Mouse (Mus musculus) lung, embryonic 16.5 days (tissue): ENCODE measurements around the gene Wscd2. TPM values are rescaled to one million over a fixed set of nuclear protein-coding genes. Genes with fewer than 3 reads are reported as not detected.
A peak's percentile ranks its signal among the peaks of the same experiment; 100 is the strongest.

Experiments
- ATAC-seq: fragments of 200-750 bp; cut with Nextera tagmentation; 2 replicates; pipeline ENCODE4 v1.8.0; 2017; ENCODE audit warnings: low read depth, mild to moderate bottlenecking, moderate library complexity
- H3K27ac ChIP-seq: fragments of 300-500 bp; sonication (generic); 2 replicates; pipeline ENCODE4 v1.5.1; 2014; ENCODE audit warnings: mild to moderate bottlenecking, control low read depth, low read length
- H3K27me3 ChIP-seq: fragments of 300-500 bp; sonication (generic); 2 replicates; pipeline ENCODE4 v1.6.1; 2014; ENCODE audit warnings: low read depth, low read length, mixed read lengths; ENCODE audit not compliant: control insufficient read depth, insufficient read depth
- H3K36me3 ChIP-seq: fragments of 300-500 bp; sonication (generic); 2 replicates; pipeline ENCODE4 v1.6.1; 2014; ENCODE audit warnings: low read length; ENCODE audit not compliant: control insufficient read depth, insufficient read depth
- H3K4me1 ChIP-seq: fragments of 300-500 bp; sonication (generic); replicated peaks from 2 replicates; pipeline ENCODE4 v1.6.1; 2014; ENCODE audit warnings: low read length, mixed read lengths; ENCODE audit not compliant: control insufficient read depth, insufficient read depth
- H3K4me2 ChIP-seq: fragments of 300-500 bp; sonication (generic); 2 replicates; pipeline ENCODE4 v1.6.1; 2014; ENCODE audit warnings: low read depth, low read length, control low read depth
- H3K4me3 ChIP-seq: fragments of 300-500 bp; sonication (generic); 2 replicates; pipeline ENCODE4 v1.5.1; 2014; ENCODE audit warnings: mild to moderate bottlenecking, low read length, control low read depth
- H3K9ac ChIP-seq: fragments of 300-500 bp; sonication (generic); 2 replicates; pipeline ENCODE4 v1.6.1; 2014; ENCODE audit warnings: low read length, control low read depth
- H3K9me3 ChIP-seq: fragments of 300-500 bp; sonication (generic); 2 replicates; pipeline ENCODE4 v1.6.1; 2016; ENCODE audit warnings: low read length; ENCODE audit not compliant: control insufficient read depth
- WGBS: fragments of 180-500 bp; shearing (Covaris S2); extraction: QIAGEN DNeasy Blood & Tissue Kit; methylation state at CpG from one replicate; pipeline ENCODE4 v1.1.7; 2014; 5-methylcytosine and 5-hydroxymethylcytosine counted together
- polyA plus RNA-seq: library from polyadenylated mRNA; unstranded; fragments of >200 nt; fragmentation: Nextera tagmentation; extraction: Ambion mirVana; gene quantifications from 2 replicates; pipeline ENCODE4 v1.2.1, GENCODE M21; 2015

Wscd2 gene
- polyA plus RNA-seq, result 4.5 and 4.8 TPM in 2 replicates

DNA sequence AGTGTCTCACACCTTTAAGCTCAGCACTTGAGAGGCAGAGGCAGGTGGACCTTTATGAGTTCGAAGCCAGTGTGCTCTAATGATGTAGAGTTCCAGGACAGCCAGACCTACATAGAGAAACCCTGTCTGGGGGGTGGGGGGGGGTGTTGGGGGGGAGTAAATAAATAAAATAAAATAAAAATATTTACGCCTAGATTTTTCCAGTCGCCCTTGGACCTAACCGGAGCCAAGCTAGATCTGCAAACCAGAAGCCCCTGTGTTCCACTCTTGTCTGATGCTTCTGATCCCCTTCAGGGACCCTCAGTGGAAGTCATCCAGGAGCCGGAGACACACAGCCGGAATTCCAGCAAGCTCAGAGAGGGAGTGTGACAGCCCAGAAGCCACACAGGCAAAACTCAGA, at the start of gene Wscd2:
Wscd2 (plus strand) TSS at position 301 of the 400 bp plus-strand sequence.
- Histone ChIP-seq H3K27ac (peak within 1 kb of the TSS; percentile 44), H3K9me3 (no peaks in the 10 kb centered on the region; the same call in 1 of the 2 replicates), H3K36me3 (no peaks in the 10 kb centered on the region), H3K27me3 (peaks cover 29% of the 10 kb centered on the region), H3K4me2 (peak within 1 kb of the TSS; percentile 74), H3K4me3 (peak within 1 kb of the TSS; percentile 53), H3K9ac (peak within 1 kb of the TSS; percentile 64), H3K4me1 (peaks cover 8% of the 10 kb centered on the region; the same call in 1 of the 2 replicates)
- WGBS, result 57% methylated on average over 6 of the region's 6 CpGs
- no peak for ATAC-seq

DNA sequence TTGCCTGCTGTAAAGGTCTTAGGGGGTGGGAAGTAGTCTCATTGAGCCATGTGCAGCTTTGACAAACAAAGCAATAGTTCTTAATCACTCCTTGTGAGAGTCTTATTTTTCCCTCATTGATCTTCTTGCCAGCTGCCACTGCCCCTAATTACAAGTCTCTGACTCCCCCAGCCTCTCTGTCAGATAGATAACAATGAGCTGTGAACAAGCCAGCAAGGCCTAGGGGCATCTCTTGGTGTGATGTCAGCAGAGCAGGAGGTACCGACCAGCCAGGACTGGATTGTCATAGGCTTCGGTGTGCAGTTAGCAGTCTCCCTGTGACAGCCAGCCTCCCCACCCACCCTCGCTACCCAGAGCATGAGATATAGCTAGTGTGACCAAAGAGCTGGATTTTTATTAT, 48.0 kb upstream of the Wscd2 start:
- 58% methylated on average over 3 of the region's 3 CpGs for WGBS
- Histone ChIP-seq H3K4me2 (no peak overlapping the region), H3K27me3 (no peaks in the 10 kb centered on the region), H3K4me1 (no peaks in the 10 kb centered on the region), H3K36me3 (no peaks in the 10 kb centered on the region), H3K9me3 (no peaks in the 10 kb centered on the region), H3K27ac (no peak overlapping the region), H3K4me3 (no peak overlapping the region), H3K9ac (no peak overlapping the region)
- no peak for ATAC-seq

- WGBS, result 65% methylated on average over 9 of the region's 9 CpGs
- no peak for ATAC-seq
- Histone ChIP-seq H3K9ac (no peak overlapping the region), H3K27ac (no peak overlapping the region), H3K4me2 (no peak overlapping the region), H3K4me3 (no peak overlapping the region), H3K9me3 (0 out of 2 replicates have a peak, but pooled peaks cover 4% of the 10 kb centered on the region), H3K4me1 (no peaks in the 10 kb centered on the region), H3K27me3 (no peaks in the 10 kb centered on the region), H3K36me3 (no peaks in the 10 kb centered on the region)
These were observed 42.0 kb upstream of the Wscd2 start for GRCm38 (mm10) chr5:113448023-113448734.

DNA sequence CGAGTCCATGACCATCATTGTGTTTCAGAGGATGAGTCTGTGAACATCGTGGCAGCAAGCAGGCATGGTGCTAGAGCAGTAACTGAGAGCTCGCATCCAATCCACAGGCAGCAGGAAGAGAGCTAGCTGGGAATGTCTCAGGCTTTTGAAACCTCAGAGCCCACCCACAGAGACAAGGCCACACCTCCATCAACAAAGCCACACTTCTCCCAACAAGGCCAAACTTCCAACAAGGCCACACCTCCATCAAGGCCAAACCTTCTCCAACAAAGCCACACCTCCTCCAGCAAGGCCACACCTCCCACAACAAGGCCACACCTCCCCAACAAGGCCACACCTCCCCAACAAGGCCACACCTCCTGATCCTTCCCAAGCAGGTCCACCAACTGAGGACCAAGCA, 40.8 kb upstream of the Wscd2 start:
- no peak for ATAC-seq
- no peak overlapping the region for H3K27ac ChIP-seq
- 79% methylated on average over 3 of the region's 3 CpGs for whole genome bisulfite sequencing

DNA sequence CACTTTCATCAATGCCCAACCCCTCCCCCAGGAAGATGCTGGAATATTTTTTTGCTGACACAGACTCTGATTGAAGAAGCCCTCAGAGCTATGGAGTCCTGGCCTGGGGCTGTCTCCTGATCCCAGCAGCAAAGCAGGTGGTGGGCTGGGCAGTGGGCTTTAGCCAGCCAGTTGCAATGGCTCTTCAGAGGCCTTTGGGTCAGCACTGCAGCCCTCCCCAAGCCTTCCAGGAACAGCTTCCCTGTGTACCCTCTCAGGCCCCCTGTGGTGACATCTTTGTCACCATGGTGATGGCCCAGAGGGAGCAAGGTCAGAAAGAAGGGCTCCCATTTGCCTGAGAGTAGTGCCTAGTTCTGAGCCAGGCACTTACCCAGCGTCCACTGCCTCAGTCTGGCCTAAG, 37.4 kb upstream of the Wscd2 start:
- WGBS, result 0% methylated on average over 1 of the region's 1 CpGs
- Histone ChIP-seq H3K9me3 (0 out of 2 replicates have a peak, but pooled peaks cover 4% of the 10 kb centered on the region), H3K9ac (no peak overlapping the region), H3K4me3 (no peak overlapping the region), H3K4me1 (no peaks in the 10 kb centered on the region), H3K27ac (no peak overlapping the region), H3K36me3 (no peaks in the 10 kb centered on the region), H3K4me2 (no peak overlapping the region), H3K27me3 (no peaks in the 10 kb centered on the region)
- ATAC-seq, result no peak

More for the DNA sequence above, 40.8 kb upstream of the Wscd2 start:
- 0 out of 2 replicates have a peak, but pooled peaks cover 4% of the 10 kb centered on the region for H3K9me3 ChIP-seq
- no peaks in the 10 kb centered on the region for H3K4me1 ChIP-seq
- no peak overlapping the region for H3K4me2 ChIP-seq
- no peaks in the 10 kb centered on the region for H3K36me3 ChIP-seq
- H3K4me3 ChIP-seq, result no peak overlapping the region
- no peak overlapping the region for H3K9ac ChIP-seq
- no peaks in the 10 kb centered on the region for H3K27me3 ChIP-seq

GRCm38 (mm10) chr5:113453356-113453755, 36.8 kb upstream of the Wscd2 start:
- H3K9me3 ChIP-seq, result 0 out of 2 replicates have a peak, but pooled peaks cover 4% of the 10 kb centered on the region
- H3K27ac ChIP-seq, result no peak overlapping the region
- no peak overlapping the region for H3K4me3 ChIP-seq
- no peaks in the 10 kb centered on the region for H3K4me1 ChIP-seq
- no peak for ATAC-seq
- no peak overlapping the region for H3K4me2 ChIP-seq
- WGBS, result 6% methylated on average over 4 of the region's 4 CpGs
- no peak overlapping the region for H3K9ac ChIP-seq
- no peaks in the 10 kb centered on the region for H3K27me3 ChIP-seq
- no peaks in the 10 kb centered on the region for H3K36me3 ChIP-seq

GRCm38 (mm10) chr5:113456020-113456419, 34.1 kb upstream of the Wscd2 start:
- WGBS, result 84% methylated on average over 10 of the region's 10 CpGs
- Histone ChIP-seq H3K4me3 (no peak overlapping the region), H3K9ac (no peak overlapping the region), H3K27ac (no peak overlapping the region), H3K4me2 (no peak overlapping the region), H3K36me3 (no peaks in the 10 kb centered on the region), H3K9me3 (no peaks in the 10 kb centered on the region), H3K27me3 (peaks cover 8% of the 10 kb centered on the region), H3K4me1 (no peaks in the 10 kb centered on the region)
- ATAC-seq, result no peak

DNA sequence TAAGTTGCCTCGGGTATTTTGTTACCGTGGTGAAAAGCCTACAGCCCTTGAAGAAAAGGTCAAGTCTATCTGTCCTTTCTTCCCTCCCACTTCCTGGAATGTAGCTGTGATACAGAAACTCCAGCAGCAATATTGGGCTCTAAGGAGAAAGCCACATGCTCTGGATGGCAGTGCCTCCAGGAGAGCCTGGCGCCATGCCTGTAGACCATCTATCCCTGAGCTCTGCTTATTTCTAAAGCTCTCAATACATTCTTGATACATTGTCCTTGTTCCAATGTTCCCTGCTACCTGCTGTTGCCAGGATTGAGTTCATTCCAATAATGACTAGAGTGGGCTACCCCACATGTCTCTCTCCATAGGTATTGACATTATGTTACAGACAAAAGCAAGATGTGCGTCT, 33.4 kb upstream of the Wscd2 start:
- Histone ChIP-seq H3K4me2 (no peak overlapping the region), H3K9me3 (no peaks in the 10 kb centered on the region), H3K9ac (no peak overlapping the region), H3K4me1 (no peaks in the 10 kb centered on the region), H3K36me3 (no peaks in the 10 kb centered on the region), H3K4me3 (no peak overlapping the region), H3K27me3 (peaks cover 13% of the 10 kb centered on the region), H3K27ac (no peak overlapping the region)
- ATAC-seq, result no peak
- 82% methylated on average over 4 of the region's 4 CpGs for WGBS

- ATAC-seq, result no peak
- no peak overlapping the region for H3K9ac ChIP-seq
- no peak overlapping the region for H3K27ac ChIP-seq
- no peak overlapping the region for H3K4me2 ChIP-seq
- no peaks in the 10 kb centered on the region for H3K36me3 ChIP-seq
- no peak overlapping the region for H3K4me3 ChIP-seq
- peaks cover 18% of the 10 kb centered on the region for H3K27me3 ChIP-seq
- 66% methylated on average over 6 of the region's 6 CpGs for WGBS
- no peaks in the 10 kb centered on the region for H3K4me1 ChIP-seq
- no peaks in the 10 kb centered on the region for H3K9me3 ChIP-seq
These were observed 32.9 kb upstream of the Wscd2 start for GRCm38 (mm10) chr5:113457260-113457659.
